15 mouse cellular contexts compared by ENCODE assay signal in the genomic region with DNA sequence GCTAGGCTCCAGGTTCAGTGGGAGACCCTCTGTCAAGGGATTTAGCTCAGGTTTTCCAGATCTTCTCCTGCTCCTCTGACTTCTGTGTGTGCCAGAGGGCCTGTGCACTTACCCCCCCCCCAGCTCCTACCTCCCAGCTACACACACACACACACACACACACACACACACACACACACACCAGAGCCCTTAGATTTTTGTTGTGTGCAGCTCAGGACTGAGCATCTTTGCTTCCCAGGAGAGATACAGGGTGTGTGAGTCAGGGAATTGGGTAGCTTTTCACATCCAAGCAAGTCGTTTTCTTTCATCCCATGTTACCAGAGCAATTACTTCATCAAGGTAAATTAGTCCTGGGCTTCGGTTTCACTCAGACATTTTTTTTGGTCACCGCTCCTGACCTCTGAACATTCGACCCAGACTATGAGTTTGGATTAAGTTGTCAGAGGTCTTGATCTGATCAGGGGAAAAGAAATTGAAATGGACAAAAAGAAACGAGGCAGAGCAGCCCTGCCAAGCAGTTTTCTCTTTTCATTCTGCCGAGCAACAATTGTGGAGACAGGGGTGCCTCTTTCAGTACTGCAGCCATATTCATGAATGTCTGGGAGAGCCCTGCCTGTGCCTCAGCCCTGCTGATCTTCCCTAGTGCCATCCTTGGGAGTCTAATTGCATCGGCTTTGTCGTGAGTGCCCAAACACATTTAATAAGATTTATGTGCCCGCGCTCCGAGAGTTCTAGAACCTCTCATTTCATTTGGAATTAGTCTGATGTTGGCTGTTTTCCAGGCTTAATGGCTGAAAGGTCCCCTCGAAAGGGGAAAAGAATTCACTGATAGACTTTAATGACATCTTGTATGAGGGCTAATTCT.
DNase-seq lines count a peak whose midpoint lies in the region; ATAC-seq lines count a peak whose summit lies in the region.
"Had no signal": no experiment of that assay in that cellular context is flagged by ENCODE, and none has a peak within 500 bp of the region (broad histone marks: within the 10 kb centered on the region; RNA-seq: fewer than 3 reads in every experiment).

No protein-coding gene starts in this region.

- DNase-seq in embryo, embryonic 10.5 days (ENCODE audit: low spot score), result peak; percentile 40
- DNase-seq in embryo, embryonic 11 days, result no peak
- no peak for DNase-seq in neural tube, embryonic 11.5 days (ENCODE audit: low spot score)
- DNase-seq in neural tube, embryonic 10.5 days (ENCODE audit: extremely low spot score, low spot score), result no peak
- peak; percentile 51 for DNase-seq in midbrain, embryonic 14.5 days
- no peak for DNase-seq in adrenal gland, postnatal 14 days
- no peak for DNase-seq in urinary bladder, postnatal 4 days (ENCODE audit: low spot score in 2 of 2)
- DNase-seq: cerebellum, postnatal 10 days; kidney, postnatal 14 days; liver, embryonic 13.5 days; lung, postnatal 10 days; thymus, adult 2 months had no signal

- H3K9ac ChIP-seq in neural tube, embryonic 11.5 days (ENCODE audit: low read length), result no peak overlapping the region
- H3K9ac ChIP-seq in midbrain, embryonic 14.5 days (replicated peaks; ENCODE audit: low read length), result no peak overlapping the region
- H3K9ac ChIP-seq: liver, embryonic 13.5 days had no signal

- no peaks in the 10 kb centered on the region for H3K27me3 ChIP-seq in neural tube, embryonic 11.5 days (ENCODE audit: control insufficient read depth, insufficient read depth, low read length)
- no peaks in the 10 kb centered on the region for H3K27me3 ChIP-seq in midbrain, embryonic 14.5 days (ENCODE audit: control insufficient read depth, insufficient read depth, low read length)
- H3K27me3 ChIP-seq: liver, embryonic 13.5 days had no signal

- no peaks in the 10 kb centered on the region for H3K36me3 ChIP-seq in neural tube, embryonic 11.5 days (ENCODE audit: control insufficient read depth, insufficient read depth, low read length)
- no peaks in the 10 kb centered on the region for H3K36me3 ChIP-seq in midbrain, embryonic 14.5 days (ENCODE audit: control insufficient read depth, insufficient read depth, low read length)
- H3K36me3 ChIP-seq: limb, embryonic 10.5 days; liver, embryonic 13.5 days had no signal

- H3K4me3 ChIP-seq in neural tube, embryonic 11.5 days (ENCODE audit: low read depth, low read length), result no peak overlapping the region
- no peak overlapping the region for H3K4me3 ChIP-seq in midbrain, embryonic 14.5 days (replicated peaks; ENCODE audit: low read depth, low read length)
- H3K4me3 ChIP-seq: limb, embryonic 10.5 days; liver, embryonic 13.5 days had no signal

- no peaks in the 10 kb centered on the region for H3K9me3 ChIP-seq in neural tube, embryonic 11.5 days (ENCODE audit: control insufficient read depth, low read length)
- H3K9me3 ChIP-seq in midbrain, embryonic 14.5 days (ENCODE audit: control insufficient read depth, low read length), result no peaks in the 10 kb centered on the region
- H3K9me3 ChIP-seq: limb, embryonic 10.5 days; liver, embryonic 13.5 days had no signal

- peaks cover 11% of the 10 kb centered on the region for H3K4me1 ChIP-seq in neural tube, embryonic 11.5 days (ENCODE audit: control insufficient read depth, insufficient read depth, low read length)
- H3K4me1 ChIP-seq in midbrain, embryonic 14.5 days (ENCODE audit: control insufficient read depth, insufficient read depth, low read length), result peaks cover 11% of the 10 kb centered on the region

- H3K4me2 ChIP-seq in neural tube, embryonic 11.5 days (ENCODE audit: low read depth), result no peak overlapping the region
- H3K4me2 ChIP-seq in midbrain, embryonic 14.5 days (ENCODE audit: low read length), result no peak overlapping the region
- H3K4me2 ChIP-seq: liver, embryonic 13.5 days had no signal

- 38% methylated on average over 12 of the region's 12 CpGs for WGBS in neural tube, embryonic 11.5 days
- 19% methylated on average over 12 of the region's 12 CpGs for WGBS in midbrain, embryonic 14.5 days

- H3K27ac ChIP-seq in neural tube, embryonic 11.5 days (ENCODE audit: low read depth, low read length), result 0 out of 2 replicates have a peak overlapping the region, but pooled peaks have one; percentile 3
- H3K27ac ChIP-seq in midbrain, embryonic 14.5 days (replicated peaks; ENCODE audit: low read depth, low read length), result no peak overlapping the region
- H3K27ac ChIP-seq: limb, embryonic 10.5 days; liver, embryonic 13.5 days had no signal

- ATAC-seq in neural tube, embryonic 11.5 days (ENCODE audit: insufficient read depth, low FRiP score, low TSS enrichment), result peak; percentile 58; the same call in 1 of the 2 replicates
- ATAC-seq in midbrain, embryonic 14.5 days (ENCODE audit: low FRiP score, low TSS enrichment), result no peak
- ATAC-seq in monocyte, adult 5-6 weeks (replicated peaks; ENCODE audit: insufficient number of reproducible peaks, low FRiP score, low TSS enrichment, poor library complexity, severe bottlenecking), result no peak
- ATAC-seq: inflammation-experienced regulatory T-cells, adult 6 months had no signal

Comparison
In these comparisons a context has a peak if more than half of its experiments do, and no peak if none do; other contexts are left out.
1. DNase-seq: peak in embryo, embryonic 10.5 days (single experiment) and midbrain, embryonic 14.5 days (single experiment); none in embryo, embryonic 11 days (single experiment), neural tube, embryonic 11.5 days (single experiment), neural tube, embryonic 10.5 days (single experiment), adrenal gland, postnatal 14 days (single experiment) and urinary bladder, postnatal 4 days (0 of 2).